Mouse (Mus musculus): ENCODE measurements around the gene Nid2. TPM values are rescaled to one million over a fixed set of nuclear protein-coding genes. Genes with fewer than 3 reads are reported as not detected.
A peak's percentile ranks its signal among the peaks of the same experiment; 100 is the strongest.

Nid2 gene
- total RNA-seq, 2 experiments from 2014 or later: 0.26 TPM; not detected in 1

GRCm38 (mm10) chr14:19740147-19740738 lies 10.8 kb upstream of the Nid2 start:
- ATAC-seq (replicated peaks; ENCODE audit: poor library complexity, severe bottlenecking): no peak

- ATAC-seq (replicated peaks; ENCODE audit: poor library complexity, severe bottlenecking): no peak
Measured at GRCm38 (mm10) chr14:19744876-19745275, 6.2 kb upstream of the Nid2 start.

GRCm38 (mm10) chr14:19746232-19746631 lies 4.8 kb upstream of the Nid2 start:
- ATAC-seq (replicated peaks; ENCODE audit: poor library complexity, severe bottlenecking): no peak

- no peak for ATAC-seq (replicated peaks; ENCODE audit: poor library complexity, severe bottlenecking)
Measured at GRCm38 (mm10) chr14:19746731-19747130, 4.3 kb upstream of the Nid2 start.

- ATAC-seq (replicated peaks; ENCODE audit: poor library complexity, severe bottlenecking): no peak
Measured at GRCm38 (mm10) chr14:19749743-19750142, 1.3 kb upstream of the Nid2 start.

GRCm38 (mm10) chr14:19750411-19751024 lies 547 bp upstream of the Nid2 start:
- ATAC-seq (replicated peaks; ENCODE audit: poor library complexity, severe bottlenecking): no peak

- 0 out of 2 replicates have a peak, but pooled peaks have one; percentile 25 for ATAC-seq (replicated peaks; ENCODE audit: poor library complexity, severe bottlenecking)
Measured at GRCm38 (mm10) chr14:19752276-19752675, 1.2 kb downstream of the Nid2 start.

GRCm38 (mm10) chr14:19759277-19760193 lies 8.5 kb downstream of the Nid2 start:
- no peak for ATAC-seq (replicated peaks; ENCODE audit: poor library complexity, severe bottlenecking)

GRCm38 (mm10) chr14:19760721-19761120 lies 9.7 kb downstream of the Nid2 start:
- ATAC-seq (replicated peaks; ENCODE audit: poor library complexity, severe bottlenecking): no peak

GRCm38 (mm10) chr14:19762014-19762413 lies 10.9 kb downstream of the Nid2 start:
- no peak for ATAC-seq (replicated peaks; ENCODE audit: poor library complexity, severe bottlenecking)

GRCm38 (mm10) chr14:19763527-19763926 lies 12.5 kb downstream of the Nid2 start:
- no peak for ATAC-seq (replicated peaks; ENCODE audit: poor library complexity, severe bottlenecking)

GRCm38 (mm10) chr14:19764331-19764730 lies 13.3 kb downstream of the Nid2 start:
- ATAC-seq (replicated peaks; ENCODE audit: poor library complexity, severe bottlenecking): no peak

GRCm38 (mm10) chr14:19765539-19766379 lies 14.7 kb downstream of the Nid2 start:
- ATAC-seq (replicated peaks; ENCODE audit: poor library complexity, severe bottlenecking): no peak

- no peak for ATAC-seq (replicated peaks; ENCODE audit: poor library complexity, severe bottlenecking)
Measured at GRCm38 (mm10) chr14:19766380-19766649, 15.2 kb downstream of the Nid2 start.

- ATAC-seq (replicated peaks; ENCODE audit: poor library complexity, severe bottlenecking): no peak
Measured at GRCm38 (mm10) chr14:19768648-19769047, 17.6 kb downstream of the Nid2 start.

- ATAC-seq (replicated peaks; ENCODE audit: poor library complexity, severe bottlenecking): no peak
Measured at GRCm38 (mm10) chr14:19769441-19770200, 18.6 kb downstream of the Nid2 start.

- peak; percentile 88 for ATAC-seq (replicated peaks; ENCODE audit: poor library complexity, severe bottlenecking)
Measured at GRCm38 (mm10) chr14:19771173-19771572, 20.1 kb downstream of the Nid2 start.

GRCm38 (mm10) chr14:19774036-19774628 lies 23.1 kb downstream of the Nid2 start:
- no peak for ATAC-seq (replicated peaks; ENCODE audit: poor library complexity, severe bottlenecking)

GRCm38 (mm10) chr14:19775491-19775890 lies 24.4 kb downstream of the Nid2 start:
- ATAC-seq (replicated peaks; ENCODE audit: poor library complexity, severe bottlenecking): no peak

Measured in granulocyte monocyte progenitor cell, adult 5-6 weeks (primary cell).